Mouse (Mus musculus) bone marrow macrophage, adult 2 months (primary cell): ENCODE results near the gene Hlx.

Source experiments
- CTCF ChIP-seq: IDR thresholded peaks from 2 replicates; pipeline ENCODE4 v1.5.1; 2012; ENCODE audit warnings: low read depth, mild to moderate bottlenecking, low read length, moderate library complexity
- POLR2A ChIP-seq: IDR thresholded peaks from 2 replicates; pipeline ENCODE4 v1.6.1; 2012; ENCODE audit warnings: mild to moderate bottlenecking, low read depth, low read length, borderline replicate concordance

DNA sequence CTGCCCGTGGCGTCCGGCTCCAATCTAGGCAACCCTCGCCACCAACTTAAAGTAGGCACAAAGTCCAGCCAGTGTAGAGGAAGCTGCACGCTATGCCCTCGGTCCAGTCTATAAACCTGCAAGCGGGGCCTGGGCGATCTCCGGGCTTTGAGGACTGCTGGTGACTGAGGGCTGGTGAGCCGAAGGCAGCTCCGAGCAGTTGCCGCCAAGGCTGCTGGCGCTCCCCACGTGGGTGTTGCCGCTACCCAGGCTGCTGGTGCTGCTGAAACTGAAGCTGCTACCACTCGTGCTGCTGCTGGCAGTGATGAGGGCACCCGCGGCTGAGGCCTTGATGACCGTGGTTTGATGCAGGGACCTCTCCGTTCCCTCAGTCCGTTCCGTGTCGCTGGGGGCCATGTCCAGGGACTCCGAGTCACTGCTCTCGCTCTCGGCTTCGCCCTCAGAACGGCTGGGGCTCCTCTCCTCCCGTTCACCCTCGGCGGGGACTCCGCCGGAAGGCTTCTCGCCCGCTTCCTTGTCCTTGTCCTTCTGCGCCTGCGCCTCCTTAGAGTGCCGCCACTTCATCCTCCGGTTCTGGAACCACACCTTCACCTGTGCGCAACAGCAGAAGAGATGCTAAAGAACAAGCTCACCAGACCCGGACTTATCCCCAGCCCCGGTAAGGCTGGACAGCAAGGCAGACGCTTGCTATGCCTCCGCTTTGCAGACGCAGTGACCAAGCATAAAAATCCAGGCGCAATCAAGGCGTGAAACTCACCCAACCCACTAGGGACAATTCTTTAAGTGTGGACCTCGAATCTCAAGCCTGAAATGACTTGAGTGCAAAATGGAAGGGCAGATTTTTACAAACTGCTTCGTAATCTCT lies 4.8 kb downstream of the Hlx start:
- no peak for TF ChIP-seq CTCF
- TF ChIP-seq POLR2A: no peak
